Mouse (Mus musculus) limb, embryonic 11.5 days (tissue): ENCODE measurements around the gene Pcsk5. TPM values are rescaled to one million over a fixed set of nuclear protein-coding genes. Genes with fewer than 3 reads are reported as not detected.
A peak's percentile ranks its signal among the peaks of the same experiment; 100 is the strongest.

Experiments
- ATAC-seq: fragments of 200-750 bp; cut with Nextera tagmentation; 2 replicates; pipeline ENCODE4 v1.8.0; 2017; ENCODE audit warnings: low read depth; ENCODE audit not compliant: insufficient number of reproducible peaks, low FRiP score, low TSS enrichment
- DNase-seq: peaks from one replicate; pipeline ENCODE4 v3.0.0-alpha.2; 2015; ENCODE audit warnings: low spot score
- H3K27ac ChIP-seq: fragments of 300-500 bp; sonication (generic); replicated peaks from 2 replicates; pipeline ENCODE4 v1.5.1; 2014; ENCODE audit warnings: low read depth, mild to moderate bottlenecking, low read length
- H3K27me3 ChIP-seq: fragments of 300-500 bp; sonication (generic); 2 replicates; pipeline ENCODE4 v1.6.1; 2014; ENCODE audit warnings: mild to moderate bottlenecking, low read length, mixed read lengths; ENCODE audit not compliant: control insufficient read depth, insufficient read depth
- H3K36me3 ChIP-seq: fragments of 300-500 bp; sonication (generic); 2 replicates; pipeline ENCODE4 v1.6.1; 2014; ENCODE audit warnings: mild to moderate bottlenecking, low read length, moderate library complexity, mixed read lengths; ENCODE audit not compliant: control insufficient read depth, insufficient read depth
- H3K4me1 ChIP-seq: fragments of 300-500 bp; sonication (generic); 2 replicates; pipeline ENCODE4 v1.6.1; 2014; ENCODE audit warnings: low read length, mixed read lengths; ENCODE audit not compliant: control insufficient read depth, insufficient read depth
- H3K4me2 ChIP-seq: fragments of 300-500 bp; sonication (generic); 2 replicates; pipeline ENCODE4 v1.6.1; 2014; ENCODE audit warnings: low read depth, mild to moderate bottlenecking, moderate library complexity; ENCODE audit not compliant: severe bottlenecking
- H3K4me3 ChIP-seq: fragments of 300-500 bp; sonication (generic); 2 replicates; pipeline ENCODE4 v1.5.1; 2014; ENCODE audit warnings: low read depth, low read length
- H3K9ac ChIP-seq: fragments of 300-500 bp; sonication (generic); 2 replicates; pipeline ENCODE4 v1.6.1; 2014; ENCODE audit warnings: mild to moderate bottlenecking, low read length
- H3K9me3 ChIP-seq: fragments of 300-500 bp; sonication (generic); 2 replicates; pipeline ENCODE4 v1.6.1; 2016; ENCODE audit warnings: low read length; ENCODE audit not compliant: control insufficient read depth
- WGBS: fragments of 180-500 bp; shearing (Covaris S2); extraction: QIAGEN DNeasy Blood & Tissue Kit; methylation state at CpG from one replicate; pipeline ENCODE4 v1.1.7; 2014; 5-methylcytosine and 5-hydroxymethylcytosine counted together
- polyA plus RNA-seq: library from polyadenylated mRNA; unstranded; fragments of >200 nt; fragmentation: Nextera tagmentation; extraction: Ambion mirVana; gene quantifications from 2 replicates; pipeline ENCODE4 v1.2.1, GENCODE M21; 2014

Gene Pcsk5
- polyA plus RNA-seq, 1 experiment from 2014 or later = 10.5 TPM

GRCm38 (mm10) chr19:17744474-17745069 lies 92.9 kb downstream of the Pcsk5 start:
- no peak overlapping the region for H3K4me2 ChIP-seq
- H3K27ac ChIP-seq = no peak overlapping the region
- no peaks in the 10 kb centered on the region for H3K27me3 ChIP-seq
- no peak overlapping the region for H3K9ac ChIP-seq
- ATAC-seq = no peak
- 84% methylated on average over 8 of the region's 8 CpGs for WGBS
- no peaks in the 10 kb centered on the region for H3K4me1 ChIP-seq
- H3K36me3 ChIP-seq = no peaks in the 10 kb centered on the region
- H3K4me3 ChIP-seq = no peak overlapping the region
- DNase-seq = no peak
- no peaks in the 10 kb centered on the region for H3K9me3 ChIP-seq

- no peaks in the 10 kb centered on the region for H3K36me3 ChIP-seq
- no peak overlapping the region for H3K9ac ChIP-seq
- ATAC-seq = no peak
- no peaks in the 10 kb centered on the region for H3K9me3 ChIP-seq
- no peaks in the 10 kb centered on the region for H3K4me1 ChIP-seq
- H3K27ac ChIP-seq = no peak overlapping the region
- DNase-seq = no peak
- H3K27me3 ChIP-seq = no peaks in the 10 kb centered on the region
- no peak overlapping the region for H3K4me2 ChIP-seq
- 33% methylated on average over 1 of the region's 1 CpGs for WGBS
- H3K4me3 ChIP-seq = no peak overlapping the region
Measured at GRCm38 (mm10) chr19:17741465-17741864, 96.0 kb downstream of the Pcsk5 start.

GRCm38 (mm10) chr19:17732676-17733277 lies 104.7 kb downstream of the Pcsk5 start:
- H3K4me3 ChIP-seq = no peak overlapping the region
- H3K27ac ChIP-seq = no peak overlapping the region
- no peaks in the 10 kb centered on the region for H3K9me3 ChIP-seq
- H3K4me1 ChIP-seq = no peaks in the 10 kb centered on the region
- H3K4me2 ChIP-seq = no peak overlapping the region
- no peak for DNase-seq
- no peak for ATAC-seq
- H3K36me3 ChIP-seq = no peaks in the 10 kb centered on the region
- no peak overlapping the region for H3K9ac ChIP-seq
- no peaks in the 10 kb centered on the region for H3K27me3 ChIP-seq

- no peak for ATAC-seq
- Histone ChIP-seq H3K4me3 (no peak overlapping the region), H3K36me3 (no peaks in the 10 kb centered on the region), H3K27me3 (no peaks in the 10 kb centered on the region), H3K4me1 (peaks cover 2% of the 10 kb centered on the region; the same call in 1 of the 2 replicates), H3K9ac (no peak overlapping the region), H3K27ac (no peak overlapping the region), H3K9me3 (no peaks in the 10 kb centered on the region), H3K4me2 (no peak overlapping the region)
- DNase-seq = peak; percentile 63
- 21% methylated on average over 10 of the region's 10 CpGs for WGBS
Measured at GRCm38 (mm10) chr19:17717066-17717465, 120.4 kb downstream of the Pcsk5 start.

- WGBS = 81% methylated on average over 9 of the region's 9 CpGs
- no peak overlapping the region for H3K27ac ChIP-seq
- no peak for ATAC-seq
- H3K4me3 ChIP-seq = no peak overlapping the region
- no peak overlapping the region for H3K4me2 ChIP-seq
- no peaks in the 10 kb centered on the region for H3K27me3 ChIP-seq
- peaks cover 2% of the 10 kb centered on the region; the same call in 1 of the 2 replicates for H3K4me1 ChIP-seq
- DNase-seq = no peak
- H3K9ac ChIP-seq = no peak overlapping the region
- no peaks in the 10 kb centered on the region for H3K9me3 ChIP-seq
- H3K36me3 ChIP-seq = no peaks in the 10 kb centered on the region
Measured at GRCm38 (mm10) chr19:17715281-17715955, 122.0 kb downstream of the Pcsk5 start.

GRCm38 (mm10) chr19:17691626-17692025 lies 145.8 kb downstream of the Pcsk5 start:
- Histone ChIP-seq H3K36me3 (no peaks in the 10 kb centered on the region), H3K4me1 (no peaks in the 10 kb centered on the region), H3K9me3 (no peaks in the 10 kb centered on the region), H3K4me2 (no peak overlapping the region), H3K9ac (no peak overlapping the region), H3K4me3 (no peak overlapping the region), H3K27me3 (no peaks in the 10 kb centered on the region), H3K27ac (no peak overlapping the region)
- no peak for DNase-seq
- no peak for ATAC-seq
- WGBS = 97% methylated on average over 6 of the region's 6 CpGs

- WGBS = 85% methylated on average over 7 of the region's 7 CpGs
- no peaks in the 10 kb centered on the region for H3K9me3 ChIP-seq
- no peak overlapping the region for H3K4me3 ChIP-seq
- no peak overlapping the region for H3K4me2 ChIP-seq
- H3K27me3 ChIP-seq = no peaks in the 10 kb centered on the region
- DNase-seq (no peak), ATAC-seq (no peak)
- no peak overlapping the region for H3K27ac ChIP-seq
- H3K4me1 ChIP-seq = no peaks in the 10 kb centered on the region
- H3K9ac ChIP-seq = no peak overlapping the region
- peaks cover 2% of the 10 kb centered on the region; the same call in 1 of the 2 replicates for H3K36me3 ChIP-seq
Measured at GRCm38 (mm10) chr19:17678371-17678770, 159.1 kb downstream of the Pcsk5 start.

- 0 out of 2 replicates have a peak, but pooled peaks cover 2% of the 10 kb centered on the region for H3K27me3 ChIP-seq
- H3K9me3 ChIP-seq = no peaks in the 10 kb centered on the region
- ATAC-seq (no peak), DNase-seq (no peak)
- H3K36me3 ChIP-seq = no peaks in the 10 kb centered on the region
- no peak overlapping the region for H3K4me3 ChIP-seq
- 71% methylated on average over 3 of the region's 3 CpGs for WGBS
- H3K27ac ChIP-seq = no peak overlapping the region
- H3K4me1 ChIP-seq = peaks cover 9% of the 10 kb centered on the region; the same call in 1 of the 2 replicates
- no peak overlapping the region for H3K9ac ChIP-seq
- no peak overlapping the region for H3K4me2 ChIP-seq
Measured at GRCm38 (mm10) chr19:17662676-17663075, 174.8 kb downstream of the Pcsk5 start.
